Mouse (Mus musculus) frontal cortex, postnatal 14 days (tissue): ENCODE results near the gene Bhlhe40.

Source experiments
- DNase-seq, 2 experiments: peaks; one replicate each; pipeline ENCODE4 v3.0.0; 2022; ENCODE audit warnings: low spot score in 2 of 2

The Bhlhe40 gene

GRCm38 (mm10) chr6:108694965-108695724 is 34.7 kb downstream of the Bhlhe40 start:
- no peak for DNase-seq

GRCm38 (mm10) chr6:108695844-108696821 is 35.7 kb downstream of the Bhlhe40 start:
- no peak for DNase-seq

- no peak for DNase-seq
These were observed 36.4 kb downstream of the Bhlhe40 start for GRCm38 (mm10) chr6:108696822-108697202.

GRCm38 (mm10) chr6:108697345-108697744 is 36.9 kb downstream of the Bhlhe40 start:
- no peak for DNase-seq

- no peak for DNase-seq
These were observed 38.0 kb downstream of the Bhlhe40 start for GRCm38 (mm10) chr6:108698343-108698870.

GRCm38 (mm10) chr6:108699679-108700078 is 39.2 kb downstream of the Bhlhe40 start:
- no peak for DNase-seq

GRCm38 (mm10) chr6:108700638-108701343 is 40.4 kb downstream of the Bhlhe40 start:
- DNase-seq = no peak

GRCm38 (mm10) chr6:108702648-108703047 is 42.2 kb downstream of the Bhlhe40 start:
- DNase-seq = no peak

GRCm38 (mm10) chr6:108703085-108703484 is 42.7 kb downstream of the Bhlhe40 start:
- no peak for DNase-seq

GRCm38 (mm10) chr6:108704316-108705080 is 44.1 kb downstream of the Bhlhe40 start:
- DNase-seq = no peak

GRCm38 (mm10) chr6:108705957-108706356 is 45.5 kb downstream of the Bhlhe40 start:
- no peak for DNase-seq

GRCm38 (mm10) chr6:108706994-108707645 is 46.7 kb downstream of the Bhlhe40 start:
- no peak for DNase-seq

GRCm38 (mm10) chr6:108709131-108709470 is 48.7 kb downstream of the Bhlhe40 start:
- DNase-seq = no peak

GRCm38 (mm10) chr6:108709471-108710231 is 49.2 kb downstream of the Bhlhe40 start:
- peak; percentile 64 to 76 for DNase-seq

- DNase-seq = no peak
These were observed 50.2 kb downstream of the Bhlhe40 start for GRCm38 (mm10) chr6:108710667-108711066.

GRCm38 (mm10) chr6:108711192-108711964 is 50.9 kb downstream of the Bhlhe40 start:
- no peak for DNase-seq

- DNase-seq = no peak
These were observed 51.7 kb downstream of the Bhlhe40 start for GRCm38 (mm10) chr6:108712148-108712547.

- no peak for DNase-seq
These were observed 52.9 kb downstream of the Bhlhe40 start for GRCm38 (mm10) chr6:108713175-108713974.
